Mouse (Mus musculus) monocyte, adult 5-6 weeks (primary cell): ENCODE data around the gene Tmem104. TPM values are rescaled to one million over a fixed set of nuclear protein-coding genes. Genes with fewer than 3 reads are reported as not detected.

Experiments used
- ATAC-seq: fragments of 153-309, 156-312 bp; replicated peaks from 2 replicates; pipeline ENCODE4 v1.8.0; 2017; ENCODE audit warnings: mild to moderate bottlenecking; ENCODE audit not compliant: low TSS enrichment, insufficient number of reproducible peaks, severe bottlenecking, poor library complexity, low FRiP score
- total RNA-seq: library from RNA; stranded (forward); fragments of 200-1000, 200-491, 200-594 nt; gene quantifications from 3 replicates; pipeline ENCODE4 v1.2.3, GENCODE M21; 2017

Gene Tmem104
- total RNA-seq, 1 experiment from 2014 or later, result 32.4 TPM

GRCm38 (mm10) chr11:115286201-115286993, 99.1 kb downstream of the Tmem104 start:
- no peak for ATAC-seq

DNA sequence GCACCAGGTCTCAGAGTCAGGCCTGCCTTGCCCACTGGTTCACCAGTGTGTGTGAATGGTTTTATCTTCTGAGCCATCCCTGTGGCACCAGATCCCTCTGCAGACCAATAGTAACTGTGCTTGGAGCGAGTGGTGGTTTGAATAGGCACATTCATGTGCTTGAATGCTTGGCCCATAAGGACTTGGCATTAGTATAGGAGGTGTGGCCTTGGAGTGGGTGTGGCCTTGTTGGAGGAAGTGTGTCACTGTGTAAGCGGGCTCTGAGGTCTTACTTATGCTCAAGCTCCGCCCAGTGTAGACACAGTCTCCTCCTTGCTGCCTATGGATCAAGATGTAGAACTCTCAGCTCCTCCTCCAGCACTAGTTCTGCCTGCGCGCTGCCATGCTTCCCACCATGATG, 100.1 kb downstream of the Tmem104 start:
- ATAC-seq, result no peak

DNA sequence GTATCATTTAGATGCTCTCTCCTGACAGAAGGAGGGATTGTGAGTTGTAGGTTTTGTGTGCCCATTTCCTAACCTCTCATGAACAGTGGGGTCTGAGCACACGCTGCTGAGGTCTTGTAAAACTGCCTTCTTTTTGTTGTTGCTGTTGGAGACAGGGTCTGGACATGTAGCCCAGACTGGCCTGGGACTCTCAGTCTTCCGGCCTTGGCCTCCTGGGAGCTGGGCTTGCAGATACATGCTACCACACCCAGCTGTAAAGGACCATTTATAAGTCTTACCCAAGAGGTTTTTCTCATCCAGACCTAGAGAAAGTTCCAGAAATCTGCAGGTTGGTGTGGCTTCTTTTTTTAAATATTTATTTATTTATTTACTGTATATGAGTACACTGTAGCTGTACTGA, 101.0 kb downstream of the Tmem104 start:
- ATAC-seq, result no peak

DNA sequence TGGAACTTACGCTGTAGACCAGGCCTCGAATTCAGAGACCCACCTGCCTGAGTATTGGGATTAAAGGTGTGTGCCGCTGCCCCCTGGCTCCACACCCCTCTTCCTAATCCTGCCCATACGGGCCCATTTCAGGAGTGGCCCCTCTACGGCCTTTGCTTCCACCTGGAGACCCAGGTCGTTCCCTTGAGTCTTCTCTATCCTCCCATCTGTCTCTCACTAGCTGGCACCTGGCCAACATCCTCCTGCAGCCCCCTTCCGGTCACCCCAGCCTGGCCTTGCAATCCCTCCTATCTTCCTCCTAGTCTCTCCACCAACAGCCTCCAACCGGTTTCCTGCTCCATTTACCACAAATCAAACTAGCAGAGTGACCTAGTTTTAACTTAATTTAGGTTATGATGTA, 102.6 kb downstream of the Tmem104 start:
- no peak for ATAC-seq

- ATAC-seq, result no peak
Observed at GRCm38 (mm10) chr11:115290314-115290713, 103.0 kb downstream of the Tmem104 start.

GRCm38 (mm10) chr11:115290919-115291318, 103.6 kb downstream of the Tmem104 start:
- no peak for ATAC-seq

DNA sequence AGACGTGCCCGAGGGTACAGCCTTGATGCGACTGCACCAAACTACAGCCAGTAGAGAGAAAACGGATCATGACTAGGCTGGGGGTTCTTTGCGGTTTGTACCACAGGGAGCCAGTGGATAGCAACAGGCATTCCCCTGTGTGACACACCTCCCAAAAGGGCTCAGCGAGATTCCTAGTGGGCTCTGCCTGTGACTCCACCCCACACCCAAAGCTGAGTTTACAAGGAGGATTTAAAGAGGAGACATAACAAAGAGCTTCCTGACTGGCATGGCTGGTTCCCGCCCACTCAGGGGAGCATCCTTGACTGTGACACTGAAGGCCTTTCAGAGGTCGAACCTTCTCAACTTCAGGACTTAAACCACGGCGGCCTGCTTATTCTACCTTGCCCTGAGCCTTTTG, 104.2 kb downstream of the Tmem104 start:
- ATAC-seq, result no peak

DNA sequence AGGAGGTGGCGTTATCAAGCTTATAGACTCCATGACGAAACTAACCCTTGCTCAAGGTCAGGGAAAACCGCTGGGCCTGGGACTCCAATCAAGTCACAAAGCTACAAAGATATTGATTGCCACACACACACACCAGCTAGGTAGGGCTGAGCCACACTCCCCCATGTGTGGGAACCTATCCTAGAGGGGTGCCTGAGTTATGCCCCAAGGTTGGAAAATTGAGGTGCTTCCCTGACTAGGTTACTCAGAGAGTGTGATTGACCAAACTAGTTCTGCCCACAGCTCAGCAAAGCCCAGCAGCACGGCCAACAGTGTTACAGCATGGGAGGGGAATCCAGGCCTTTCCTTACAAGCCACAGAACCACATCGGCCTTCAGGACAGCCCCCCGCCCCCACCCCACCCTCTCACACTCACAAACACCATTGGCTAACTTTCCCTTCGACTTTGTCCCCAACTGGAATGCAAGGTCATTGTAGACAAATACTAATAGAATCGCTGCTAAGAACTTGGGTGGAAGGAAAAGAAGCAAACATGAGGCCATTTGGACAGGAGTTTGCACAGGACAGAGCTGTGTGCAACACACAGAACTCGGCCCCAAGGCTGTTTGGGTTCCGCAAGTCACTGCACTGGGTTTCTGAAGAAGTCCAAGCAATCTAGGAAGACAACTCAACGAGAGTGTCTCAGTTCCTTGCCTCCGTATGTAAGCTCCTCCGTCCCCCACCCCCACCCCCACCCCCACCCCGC, 105.5 kb downstream of the Tmem104 start:
- ATAC-seq, result no peak

- ATAC-seq, result no peak
Observed at GRCm38 (mm10) chr11:115295939-115296338, 108.7 kb downstream of the Tmem104 start.

Other genes with a start within 250 kb of the Tmem104 start
- 3.5 TPM in 1 of 3 replicates, not detected in the others for gene Cd300c, start 218.3 kb upstream of the Tmem104 start, total RNA-seq
- 282 to 497 TPM (median 452 TPM) in 3 replicates for gene Cd300ld, start 197.6 kb upstream of the Tmem104 start, total RNA-seq
- gene Cd300c2, start 185.6 kb upstream of the Tmem104 start, total RNA-seq, result 183 to 300 TPM (median 291 TPM) in 3 replicates
- gene Cd300ld2, start 171.3 kb upstream of the Tmem104 start, total RNA-seq, result not detected in 3 replicates
- gene Cd300ld4, start 160.5 kb upstream of the Tmem104 start, total RNA-seq, result 0.97 TPM in 1 of 3 replicates, not detected in the others
- gene Cd300ld5, start 149.7 kb upstream of the Tmem104 start, total RNA-seq, result not detected in 3 replicates
- gene Cd300ld3, start 139.1 kb upstream of the Tmem104 start, total RNA-seq, result 358 to 471 TPM (median 466 TPM) in 3 replicates
- 160 to 198 TPM (median 162 TPM) in 3 replicates for gene Cd300e, start 125.3 kb upstream of the Tmem104 start, total RNA-seq
- 31.7 to 64.8 TPM (median 33.2 TPM) in 3 replicates for gene Rab37, start 96.1 kb upstream of the Tmem104 start, total RNA-seq
- 20.4 to 32.5 TPM (median 25.8 TPM) in 3 replicates for gene Cd300lf, start 53.5 kb upstream of the Tmem104 start, total RNA-seq
- 65.9 to 104 TPM (median 70.4 TPM) in 3 replicates for gene Slc9a3r1, start 24.1 kb upstream of the Tmem104 start, total RNA-seq
- 25.4 to 39.9 TPM (median 37.8 TPM) in 3 replicates for gene Nat9, start 372 bp downstream of the Tmem104 start, total RNA-seq
- gene Grin2c, start 79.8 kb downstream of the Tmem104 start, total RNA-seq, result not detected in 3 replicates
- 8.4 to 14.8 TPM (median 11.7 TPM) in 3 replicates for gene Fdxr, start 89.6 kb downstream of the Tmem104 start, total RNA-seq
- gene Fads6, start 110.2 kb downstream of the Tmem104 start, total RNA-seq, result 0.11 to 0.78 TPM (median 0.38 TPM) in 3 replicates
- not detected in 3 replicates for gene Otop2, start 119.7 kb downstream of the Tmem104 start, total RNA-seq
- not detected in 3 replicates for gene Ush1g, start 134.6 kb downstream of the Tmem104 start, total RNA-seq
- 0.39 TPM in 1 of 3 replicates, not detected in the others for gene Otop3, start 147.2 kb downstream of the Tmem104 start, total RNA-seq
- gene Hid1, start 180.3 kb downstream of the Tmem104 start, total RNA-seq, result 4.7 to 13.4 TPM (median 7.5 TPM) in 3 replicates
- not detected in 3 replicates for gene Cdr2l, start 194.4 kb downstream of the Tmem104 start, total RNA-seq
- gene Mrpl58, start 216.3 kb downstream of the Tmem104 start, total RNA-seq, result 57.9 to 84.5 TPM (median 60.9 TPM) in 3 replicates
- 553 to 728 TPM (median 631 TPM) in 3 replicates for gene Atp5h, start 232.5 kb downstream of the Tmem104 start, total RNA-seq
- 20.7 to 29.6 TPM (median 24.3 TPM) in 3 replicates for gene Kctd2, start 232.6 kb downstream of the Tmem104 start, total RNA-seq